Mouse (Mus musculus): ENCODE results near the gene Opcml.

DNA sequence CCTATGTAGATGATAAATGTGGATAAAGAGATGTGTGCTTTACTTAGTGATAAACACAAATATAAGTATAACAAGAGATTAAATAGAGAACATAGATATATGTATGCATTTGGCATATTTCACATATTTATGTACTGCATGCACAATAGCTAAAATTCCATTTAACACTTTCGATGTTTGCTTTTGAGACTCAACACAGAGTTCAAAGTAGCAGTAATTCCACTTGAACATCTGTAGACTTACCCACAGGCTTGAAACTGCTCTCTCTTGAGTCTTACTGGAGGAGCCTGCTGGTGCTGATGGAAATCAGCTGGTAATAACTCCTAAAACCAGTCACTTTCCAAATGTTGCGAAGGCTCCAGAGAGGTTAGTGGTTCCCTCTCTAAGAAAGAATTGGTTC lies 258.6 kb downstream of the Opcml start:
- TF ChIP-seq HCFC1 (IDR thresholded peaks at IDR 0.05; ENCODE audit: borderline replicate concordance, insufficient read depth, low read length) (no peak), ZNF384 (IDR thresholded peaks at IDR 0.05; ENCODE audit: low read depth, low read length) (no peak), ZC3H11A (IDR thresholded peaks at IDR 0.05; ENCODE audit: borderline replicate concordance, low read depth, low read length) (no peak), MAFK (IDR thresholded peaks at IDR 0.05; ENCODE audit: insufficient read depth, low read depth, low read length) (no peak), CHD2 (IDR thresholded peaks at IDR 0.05; ENCODE audit: low read depth, low read length) (no peak)
